Mouse (Mus musculus) mature B cell (primary cell): ENCODE results near the gene Krtap6-5.
"Not testable (repeated sequence)": the region's sequence is repeated elsewhere in the genome, so short reads cannot be mapped to it uniquely, and the experiment has no call there.

Experiments
- in situ Hi-C: fragments of 300-500 bp; cut with MboI; formaldehyde crosslinking; loops from 2 replicates; pipeline ENCODE4 v1.14.3; 2019

The Krtap6-5 gene

DNA sequence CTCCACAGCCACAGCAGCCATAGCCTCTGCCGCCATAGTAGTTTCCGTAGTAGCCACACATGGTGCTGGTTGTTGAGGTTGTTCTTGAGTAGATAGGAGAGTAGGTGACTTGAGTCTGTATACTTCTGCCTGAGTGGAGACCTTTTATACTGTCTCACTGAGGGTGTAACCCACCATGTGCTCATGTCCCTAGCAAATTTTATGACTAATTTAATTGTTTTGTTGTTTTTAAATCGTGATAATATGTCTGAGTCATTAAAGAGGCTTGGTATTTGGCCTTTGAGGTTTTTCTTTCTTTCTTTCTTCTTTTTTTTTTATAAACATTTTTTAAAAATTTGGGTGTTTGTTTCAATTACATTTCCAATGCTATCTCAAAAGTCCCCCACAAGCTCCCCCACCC lies at the start of gene Krtap6-5:
TSS of gene Krtap6-5 (minus strand) at position 101 of the 400 bp plus-strand sequence.
- in situ Hi-C loops = no loop called here

DNA sequence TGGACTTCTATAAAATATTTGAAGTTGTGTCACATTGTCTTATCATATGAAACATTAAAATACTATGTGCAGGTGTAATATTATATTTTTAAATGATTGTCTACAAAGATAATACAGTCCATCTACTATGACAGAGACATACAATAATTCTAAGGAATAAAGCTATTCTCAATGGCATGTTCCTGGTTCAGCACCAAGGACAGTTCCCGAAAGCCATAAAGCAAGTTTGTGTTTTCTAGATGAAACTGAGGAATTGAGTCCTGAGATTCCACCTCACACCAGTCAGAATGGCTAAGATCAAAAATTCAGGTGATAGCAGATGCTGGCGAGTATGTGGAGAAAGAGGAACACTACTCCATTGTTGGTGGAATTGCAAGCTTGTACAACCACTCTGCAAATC lies 23.4 kb upstream of the Krtap6-5 start:
- in situ Hi-C loops = not testable (repeated sequence)

DNA sequence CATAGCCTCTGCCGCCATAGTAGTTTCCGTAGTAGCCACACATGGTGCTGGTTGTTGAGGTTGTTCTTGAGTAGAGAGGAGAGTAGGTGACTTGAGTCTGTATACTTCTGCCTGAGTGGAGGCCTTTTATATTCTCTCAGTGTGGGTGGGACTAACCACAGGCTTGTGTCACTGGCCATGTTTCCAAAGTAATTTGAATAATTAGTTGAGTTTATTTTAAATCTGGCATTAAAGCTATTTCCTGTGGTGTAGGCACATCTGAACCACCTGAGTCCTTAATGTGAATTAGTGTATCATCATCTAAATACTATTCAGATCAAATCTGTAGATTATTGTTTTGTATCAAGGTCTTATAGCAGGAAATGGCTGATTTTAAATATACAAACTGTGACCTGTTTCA lies 16.2 kb upstream of the Krtap6-5 start, which contains the start of gene 1110025L11Rik:
TSS of gene 1110025L11Rik (minus strand) at position 101 of the 400 bp plus-strand sequence.
- in situ Hi-C loops = not testable (repeated sequence)

GRCm38 (mm10) chr16:89041372-89041771 lies 6.3 kb downstream of the Krtap6-5 start, which contains the start of gene Gm10228:
TSS of gene Gm10228 (minus strand) at chr16:89041472.
- in situ Hi-C loops = not testable (repeated sequence)

GRCm38 (mm10) chr16:89031399-89031798 lies 16.3 kb downstream of the Krtap6-5 start, which contains the start of gene Krtap6-1:
TSS of gene Krtap6-1 (plus strand) at chr16:89031699.
- in situ Hi-C loops = not testable (repeated sequence)

- in situ Hi-C loops = not testable (repeated sequence)
These were observed 32.7 kb downstream of the Krtap6-5 start, which contains the start of gene Gm10229 for GRCm38 (mm10) chr16:89014984-89015383. TSS of gene Gm10229 (plus strand) at chr16:89015284.

DNA sequence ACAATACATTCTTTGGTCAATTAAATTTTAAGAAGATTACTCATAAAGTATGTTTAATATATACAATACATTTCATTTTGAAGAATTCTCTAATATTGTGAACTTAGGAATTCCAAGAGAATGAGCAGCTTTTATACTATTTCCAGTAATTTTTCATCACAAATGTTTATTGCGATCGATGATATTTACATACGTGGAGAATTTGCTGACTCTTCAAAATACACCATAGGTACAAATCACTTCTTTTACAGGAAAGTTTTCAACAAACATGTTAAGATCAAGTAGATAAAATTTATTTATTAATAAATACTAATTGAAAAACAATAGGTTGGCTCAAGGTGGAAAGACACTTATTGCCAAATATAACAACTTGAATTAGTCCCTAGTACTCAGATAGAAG lies 33.7 kb downstream of the Krtap6-5 start:
- in situ Hi-C loops = no loop called here

DNA sequence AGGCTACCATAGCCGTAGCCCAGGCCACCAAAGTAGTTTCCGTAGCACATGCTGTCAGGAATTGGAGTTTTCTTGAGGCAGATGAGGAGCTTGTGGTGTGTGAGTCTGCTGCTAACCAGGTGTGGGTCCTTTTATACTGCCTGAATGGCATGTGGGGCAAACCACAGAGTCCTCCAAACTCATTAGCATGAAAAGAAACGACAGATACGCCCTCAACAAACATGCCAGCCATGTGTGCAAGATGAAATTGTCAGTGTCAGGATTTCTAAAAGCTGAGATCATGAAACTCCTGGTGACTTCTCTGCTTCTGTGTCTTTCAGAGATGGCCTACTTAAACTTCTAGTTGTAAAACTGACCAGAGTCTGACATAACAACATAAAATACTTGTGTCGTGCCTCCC lies 37.0 kb downstream of the Krtap6-5 start, which contains the start of gene Krtap22-2:
TSS of gene Krtap22-2 (minus strand) at position 101 of the 400 bp plus-strand sequence.
- in situ Hi-C loops = no loop called here
